Mouse (Mus musculus) CD4-positive, CD25-positive, alpha-beta regulatory T cell (primary cell): ENCODE data around the gene Ccdc127. TPM values are rescaled to one million over a fixed set of nuclear protein-coding genes. Genes with fewer than 3 reads are reported as not detected.

Source experiments
- polyA plus RNA-seq: library from polyadenylated mRNA; unstranded; fragments of 100-300 nt; shearing (Covaris generic); gene quantifications from one replicate; pipeline ENCODE4 v1.2.1, GENCODE M21; 2017

Gene Ccdc127
- 29.7 TPM for polyA plus RNA-seq

DNA sequence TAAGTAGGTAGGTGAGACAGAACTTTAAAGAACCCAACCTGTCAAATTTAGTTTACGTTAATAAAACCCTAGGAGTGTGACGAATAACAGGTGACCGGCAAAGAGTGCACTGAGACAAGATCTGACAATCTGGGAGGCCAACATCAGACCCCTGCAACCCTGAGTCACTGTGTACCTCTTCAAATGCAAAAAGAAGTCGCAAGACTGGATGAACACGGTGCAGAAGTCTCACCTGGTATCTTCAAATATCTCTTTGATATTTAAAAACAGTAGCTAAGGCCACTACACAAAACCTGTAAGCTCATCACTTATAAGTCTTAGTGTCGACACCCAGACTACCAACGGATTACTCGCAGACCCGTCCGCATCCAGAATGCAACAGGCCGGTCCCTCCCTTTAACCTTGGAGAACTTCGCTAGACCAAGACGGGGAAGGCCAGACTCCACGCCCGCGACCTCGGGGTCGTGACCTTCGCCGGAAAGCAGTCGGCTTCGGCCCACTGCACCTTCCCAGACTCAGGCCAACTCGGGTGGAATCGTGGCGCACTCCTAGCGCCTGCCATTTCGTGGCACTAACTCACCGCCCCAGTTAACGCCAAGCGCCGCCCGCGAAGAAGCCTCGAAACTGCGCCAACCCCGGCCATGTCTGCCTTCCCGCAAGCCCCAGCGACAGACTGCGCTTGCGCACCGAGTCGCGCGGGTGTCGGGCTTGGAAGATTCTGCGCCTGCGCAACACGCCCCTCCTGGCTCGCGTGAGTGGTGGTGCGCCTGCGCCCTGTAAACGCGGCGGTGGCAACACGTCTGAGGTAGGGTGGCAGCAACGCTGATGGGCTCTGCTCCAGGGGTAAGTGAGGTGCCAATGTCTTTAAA lies at the start of gene Ccdc127, which contains the start of gene Sdha:
TSS of gene Ccdc127 (plus strand) at position 744 of the 869 bp plus-strand sequence.
TSS of gene Sdha (minus strand) at position 715 of the 869 bp plus-strand sequence.

DNA sequence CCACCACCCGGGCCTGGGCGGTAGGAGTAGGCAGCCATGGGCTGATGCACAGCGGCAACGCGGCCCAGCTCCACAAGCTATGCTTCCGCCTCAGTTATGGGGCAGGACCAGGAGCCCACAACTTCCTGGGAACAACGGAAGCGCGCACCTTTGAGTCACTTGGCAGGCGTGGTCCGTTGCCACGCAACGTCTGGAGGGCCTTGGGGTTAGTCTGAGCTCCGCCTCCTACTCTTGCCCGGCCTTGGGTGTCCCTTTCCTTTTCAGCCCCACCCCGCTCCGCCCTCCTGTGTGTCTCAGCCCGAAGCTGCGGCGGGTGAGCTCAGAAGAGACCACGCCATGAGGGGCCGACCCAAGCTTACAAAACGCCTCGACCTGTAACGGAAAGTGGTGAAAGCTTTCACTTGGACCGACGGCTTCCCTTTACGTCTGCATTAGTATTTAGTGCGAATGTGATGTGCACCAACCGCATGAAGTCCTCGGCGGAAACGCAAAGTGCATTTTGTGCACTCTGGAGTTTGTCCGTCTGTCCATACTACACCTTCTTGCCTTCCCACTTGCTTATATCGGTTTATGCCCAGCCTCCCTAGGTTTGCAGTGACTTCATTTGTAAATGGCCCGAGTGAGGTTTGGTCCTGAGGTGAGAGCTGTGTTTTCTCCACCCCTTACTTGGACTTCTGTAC lies 32.8 kb upstream of the Ccdc127 start, which contains the start of gene Pdcd6:
TSS of gene Pdcd6 (minus strand) at position 411 of the 680 bp plus-strand sequence.

DNA sequence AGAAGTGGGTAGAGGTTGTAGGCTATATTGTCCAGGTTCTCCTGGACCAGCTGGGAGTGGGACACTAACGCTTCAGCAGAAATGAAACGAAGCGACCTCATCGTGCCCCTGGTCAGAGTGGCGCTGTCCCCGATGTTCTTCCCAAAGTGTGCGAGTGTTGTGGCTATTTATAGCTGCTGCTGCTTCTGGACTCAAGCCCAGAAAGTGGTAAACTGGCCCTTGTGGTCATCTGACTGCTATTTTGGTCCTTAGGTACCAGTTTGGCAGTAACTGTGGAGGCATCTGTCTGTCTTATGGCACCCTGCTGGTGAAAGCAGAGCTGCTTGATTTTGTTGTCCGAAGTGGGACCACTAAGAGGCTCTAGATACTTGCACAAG lies 13.7 kb downstream of the Ccdc127 start, which contains the start of gene Lrrc14b:
TSS of gene Lrrc14b (minus strand) at position 147 of the 377 bp plus-strand sequence.

DNA sequence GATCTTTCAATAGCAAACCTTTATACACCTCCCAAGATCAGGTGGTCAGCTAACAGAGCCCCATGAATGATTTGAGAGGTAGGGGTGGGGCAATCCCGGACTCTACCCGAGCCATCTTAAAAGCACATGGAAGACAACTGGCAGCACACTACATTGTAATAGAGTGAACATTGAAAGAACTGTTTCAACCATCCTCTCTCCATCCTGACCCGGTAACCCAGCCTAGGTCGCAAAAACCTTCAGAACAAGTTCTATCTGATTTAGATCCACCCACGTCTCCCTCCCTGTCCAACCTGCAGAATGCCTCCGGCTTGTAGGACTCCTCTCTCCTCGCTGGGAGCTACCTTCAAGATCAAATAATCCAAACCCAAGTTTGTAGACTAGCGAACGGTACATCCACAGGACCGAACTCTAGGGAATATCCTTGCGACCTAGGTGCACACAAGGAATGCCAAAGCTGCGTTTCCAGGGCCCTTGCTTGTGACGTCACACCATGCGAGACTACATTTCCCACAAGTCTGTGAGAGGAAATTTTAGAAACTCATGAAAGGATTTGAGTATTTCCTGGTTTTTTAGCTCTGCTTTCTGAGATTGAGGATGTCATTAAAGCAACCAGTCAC lies 40.4 kb downstream of the Ccdc127 start, which contains the start of gene Zfp72:
TSS of gene Zfp72 (minus strand) at position 466 of the 620 bp plus-strand sequence.

DNA sequence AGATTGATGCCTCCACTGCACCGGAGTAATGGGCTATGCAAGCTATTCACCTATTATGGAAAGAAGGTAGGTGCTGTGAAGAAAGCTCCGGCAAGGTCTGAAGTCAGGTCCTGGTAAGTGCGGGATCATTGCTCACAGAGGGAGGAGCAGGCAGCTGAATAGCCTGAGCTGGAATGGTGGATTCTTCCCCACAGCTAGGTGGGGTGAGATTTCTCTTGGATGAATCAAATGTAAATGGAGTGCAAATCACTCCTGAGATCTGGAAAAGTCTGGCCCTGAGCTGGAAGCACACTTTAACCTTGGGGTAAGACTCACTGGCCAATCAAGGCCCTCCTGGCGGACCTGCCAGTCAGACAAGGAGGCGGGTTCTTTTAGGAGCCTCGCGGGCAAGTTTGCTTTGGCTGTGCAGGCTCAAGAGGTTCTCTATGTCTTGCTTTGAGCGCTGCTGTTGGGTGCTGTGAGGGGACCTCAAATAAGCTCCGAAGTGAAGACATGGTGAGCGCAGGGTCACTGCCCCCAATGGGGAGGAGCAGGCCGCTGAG lies 49.3 kb downstream of the Ccdc127 start, which contains the start of gene Ftl1-ps1:
TSS of gene Ftl1-ps1 (plus strand) at position 397 of the 542 bp plus-strand sequence.

Other genes starting within 250 kb of the Ccdc127 start
- gene Slc9a3, start 228.9 kb upstream of the Ccdc127 start, polyA plus RNA-seq: not detected
- 89.8 TPM for gene Exoc3, start 141.6 kb upstream of the Ccdc127 start, polyA plus RNA-seq
- 0.11 TPM for gene Ahrr, start 58.0 kb upstream of the Ccdc127 start, polyA plus RNA-seq
- gene Pdcd6, start 32.7 kb upstream of the Ccdc127 start, polyA plus RNA-seq: 168 TPM
- 279 TPM for gene Sdha, start within 50 bp of the Ccdc127 start, polyA plus RNA-seq
- gene Lrrc14b, start 13.7 kb downstream of the Ccdc127 start, polyA plus RNA-seq: not detected
- 2.4 TPM for gene Zfp72, start 40.5 kb downstream of the Ccdc127 start, polyA plus RNA-seq
- 50.7 TPM for gene Ftl1-ps1, start 49.4 kb downstream of the Ccdc127 start, polyA plus RNA-seq
- gene Zfp825, start 143.7 kb downstream of the Ccdc127 start, polyA plus RNA-seq: 21.6 TPM